Mouse (Mus musculus): Measurements from ENCODE around the gene Wnt10a.

Gene Wnt10a

GRCm38 (mm10) chr1:74784041-74784759 lies 7.1 kb upstream of the Wnt10a start:
- DNase-seq (ENCODE audit: low spot score in 2 of 2), result peak in 1 of 2 experiments; percentile 50

GRCm38 (mm10) chr1:74787846-74788245 lies 3.5 kb upstream of the Wnt10a start:
- peak in 1 of 2 experiments; percentile 93 for DNase-seq (ENCODE audit: low spot score in 2 of 2)

- DNase-seq (ENCODE audit: low spot score in 2 of 2), result no peak
Observed at GRCm38 (mm10) chr1:74788603-74789176, 2.6 kb upstream of the Wnt10a start.

- DNase-seq (ENCODE audit: low spot score in 2 of 2), result no peak
Observed at GRCm38 (mm10) chr1:74790095-74790494, 1.2 kb upstream of the Wnt10a start.

- DNase-seq (ENCODE audit: low spot score in 2 of 2), result no peak
Observed at GRCm38 (mm10) chr1:74792831-74793660, 1.7 kb downstream of the Wnt10a start.

GRCm38 (mm10) chr1:74794487-74795144 lies 3.3 kb downstream of the Wnt10a start:
- no peak for DNase-seq (ENCODE audit: low spot score in 2 of 2)

GRCm38 (mm10) chr1:74795145-74795529 lies 3.8 kb downstream of the Wnt10a start:
- no peak for DNase-seq (ENCODE audit: low spot score in 2 of 2)

- no peak for DNase-seq (ENCODE audit: low spot score in 2 of 2)
Observed at GRCm38 (mm10) chr1:74797459-74797858, 6.1 kb downstream of the Wnt10a start.

- peak in 1 of 2 experiments; percentile 67 for DNase-seq (ENCODE audit: low spot score in 2 of 2)
Observed at GRCm38 (mm10) chr1:74800424-74800888, 9.1 kb downstream of the Wnt10a start.

GRCm38 (mm10) chr1:74801631-74802140 lies 10.4 kb downstream of the Wnt10a start:
- DNase-seq (ENCODE audit: low spot score in 2 of 2), result no peak

GRCm38 (mm10) chr1:74802795-74803656 lies 11.7 kb downstream of the Wnt10a start:
- peak in 1 of 2 experiments; percentile 69 for DNase-seq (ENCODE audit: low spot score in 2 of 2)

- no peak for DNase-seq (ENCODE audit: low spot score in 2 of 2)
Observed at GRCm38 (mm10) chr1:74804211-74804870, 13.0 kb downstream of the Wnt10a start.

GRCm38 (mm10) chr1:74805340-74805835 lies 14.1 kb downstream of the Wnt10a start:
- no peak for DNase-seq (ENCODE audit: low spot score in 2 of 2)

GRCm38 (mm10) chr1:74805843-74806242 lies 14.5 kb downstream of the Wnt10a start:
- DNase-seq (ENCODE audit: low spot score in 2 of 2), result no peak

GRCm38 (mm10) chr1:74806360-74807311 lies 15.3 kb downstream of the Wnt10a start:
- DNase-seq (ENCODE audit: low spot score in 2 of 2), result peak in 1 of 2 experiments; percentile 59

GRCm38 (mm10) chr1:74807551-74808071 lies 16.3 kb downstream of the Wnt10a start:
- DNase-seq (ENCODE audit: low spot score in 2 of 2), result no peak

GRCm38 (mm10) chr1:74808078-74808477 lies 16.8 kb downstream of the Wnt10a start:
- peak; percentile 74 to 95 for DNase-seq (ENCODE audit: low spot score in 2 of 2)

- DNase-seq (ENCODE audit: low spot score in 2 of 2), result no peak
Observed at GRCm38 (mm10) chr1:74809007-74809406, 17.7 kb downstream of the Wnt10a start.
